24 mouse cellular contexts compared by ENCODE assay signal in genomic region chr2:58377417-58378130, GRCm38 (mm10). TPM values are rescaled to one million over a fixed set of nuclear protein-coding genes. Genes with fewer than 3 reads are reported as not detected.
DNase-seq lines count a peak whose midpoint lies in the region; ATAC-seq and TF ChIP-seq lines count a peak whose summit lies in the region.
"Had no signal": no experiment of that assay in that cellular context is flagged by ENCODE, and none has a peak within 500 bp of the region (broad histone marks: within the 10 kb centered on the region; RNA-seq: fewer than 3 reads in every experiment).

No protein-coding gene starts in this region.

- no peaks in the 10 kb centered on the region for H3K9me3 ChIP-seq in forebrain, embryonic 13.5 days (replicated peaks)
- no peaks in the 10 kb centered on the region for H3K9me3 ChIP-seq in forebrain, embryonic 12.5 days
- H3K9me3 ChIP-seq in hindbrain, embryonic 14.5 days (ENCODE audit: control insufficient read depth, low read length), result 0 out of 2 replicates have a peak, but pooled peaks cover 5% of the 10 kb centered on the region
- H3K9me3 ChIP-seq in hindbrain, embryonic 10.5 days, result no peaks in the 10 kb centered on the region
- no peaks in the 10 kb centered on the region for H3K9me3 ChIP-seq in hindbrain, postnatal 0 days (ENCODE audit: low read length)
- H3K9me3 ChIP-seq: embryonic facial prominence, embryonic 10.5 days; limb, embryonic 10.5 days; neural tube, embryonic 13.5 days had no signal

- H3K9ac ChIP-seq in forebrain, embryonic 13.5 days, result no peak overlapping the region
- no peak overlapping the region for H3K9ac ChIP-seq in forebrain, embryonic 12.5 days
- H3K9ac ChIP-seq in hindbrain, embryonic 14.5 days, result no peak overlapping the region
- H3K9ac ChIP-seq in hindbrain, postnatal 0 days (replicated peaks; ENCODE audit: low read length), result no peak overlapping the region
- H3K9ac ChIP-seq: neural tube, embryonic 13.5 days had no signal

- peak; percentile 41; the same call in 1 of the 2 replicates for ATAC-seq in forebrain, embryonic 13.5 days
- ATAC-seq in forebrain, embryonic 12.5 days (ENCODE audit: low FRiP score), result no peak; the same call in 1 of the 2 replicates
- ATAC-seq in hindbrain, embryonic 14.5 days (ENCODE audit: low FRiP score), result peak; percentile 49; the same call in 1 of the 2 replicates
- ATAC-seq in hindbrain, postnatal 0 days, result peak; percentile 71; the same call in 1 of the 2 replicates
- ATAC-seq: CD4-positive, CD25-positive, alpha-beta regulatory T cell, adult 4 months had no signal

- H3K4me2 ChIP-seq in forebrain, embryonic 13.5 days, result no peak overlapping the region
- no peak overlapping the region for H3K4me2 ChIP-seq in forebrain, embryonic 12.5 days
- H3K4me2 ChIP-seq in hindbrain, embryonic 14.5 days (replicated peaks), result no peak overlapping the region
- no peak overlapping the region for H3K4me2 ChIP-seq in hindbrain, postnatal 0 days (ENCODE audit: low read depth, low read length)
- H3K4me2 ChIP-seq: neural tube, embryonic 13.5 days had no signal

- no peak for TF ChIP-seq CTCF in hindbrain, postnatal 0 days (IDR thresholded peaks at IDR 0.05; ENCODE audit: low read depth)

- intact Hi-C loops in gastrocnemius, postnatal 36 days (cut with DNase I), result no loop called here

- WGBS in forebrain, embryonic 13.5 days, result 38% methylated on average over 9 of the region's 9 CpGs
- WGBS in forebrain, embryonic 12.5 days, result 47% methylated on average over 9 of the region's 9 CpGs
- WGBS in hindbrain, embryonic 14.5 days, result 47% methylated on average over 9 of the region's 9 CpGs
- 78% methylated on average over 9 of the region's 9 CpGs for WGBS in hindbrain, embryonic 10.5 days
- 36% methylated on average over 9 of the region's 9 CpGs for WGBS in hindbrain, postnatal 0 days

- no peak overlapping the region for H3K4me3 ChIP-seq in forebrain, embryonic 13.5 days
- no peak overlapping the region for H3K4me3 ChIP-seq in forebrain, embryonic 12.5 days (replicated peaks)
- H3K4me3 ChIP-seq in hindbrain, embryonic 14.5 days (replicated peaks; ENCODE audit: low read length), result no peak overlapping the region
- no peak overlapping the region for H3K4me3 ChIP-seq in hindbrain, embryonic 10.5 days
- no peak overlapping the region for H3K4me3 ChIP-seq in hindbrain, postnatal 0 days (ENCODE audit: low read length)
- H3K4me3 ChIP-seq: embryonic facial prominence, embryonic 10.5 days; left cerebral cortex, adult 2 months; limb, embryonic 10.5 days; myocyte; neural tube, embryonic 13.5 days had no signal

- H3K4me1 ChIP-seq in forebrain, embryonic 13.5 days, result peaks cover 36% of the 10 kb centered on the region
- H3K4me1 ChIP-seq in forebrain, embryonic 12.5 days, result 0 out of 2 replicates have a peak, but pooled peaks cover 6% of the 10 kb centered on the region
- H3K4me1 ChIP-seq in hindbrain, embryonic 14.5 days (replicated peaks; ENCODE audit: control insufficient read depth, insufficient read depth, low read length), result no peaks in the 10 kb centered on the region
- H3K4me1 ChIP-seq in hindbrain, embryonic 10.5 days (replicated peaks), result no peaks in the 10 kb centered on the region
- no peaks in the 10 kb centered on the region for H3K4me1 ChIP-seq in hindbrain, postnatal 0 days (ENCODE audit: insufficient read depth, low read length)
- H3K4me1 ChIP-seq: embryonic facial prominence, embryonic 10.5 days; limb, embryonic 10.5 days; neural tube, embryonic 13.5 days had no signal

- H3K27me3 ChIP-seq in forebrain, embryonic 13.5 days, result no peaks in the 10 kb centered on the region
- H3K27me3 ChIP-seq in forebrain, embryonic 12.5 days, result no peaks in the 10 kb centered on the region
- H3K27me3 ChIP-seq in hindbrain, embryonic 14.5 days (ENCODE audit: control insufficient read depth, insufficient read depth, low read length), result no peaks in the 10 kb centered on the region
- no peaks in the 10 kb centered on the region for H3K27me3 ChIP-seq in hindbrain, embryonic 10.5 days (ENCODE audit: insufficient read depth, poor library complexity, severe bottlenecking)
- no peaks in the 10 kb centered on the region for H3K27me3 ChIP-seq in hindbrain, postnatal 0 days (ENCODE audit: insufficient read depth, low read length)
- H3K27me3 ChIP-seq: neural tube, embryonic 13.5 days had no signal

- DNase-seq in hindbrain, embryonic 14.5 days (ENCODE audit: low spot score), result no peak
- no peak for DNase-seq in hindbrain, embryonic 10.5 days (ENCODE audit: low spot score)
- DNase-seq in hindbrain, postnatal 0 days (ENCODE audit: low spot score), result peak; percentile 13
- peak; percentile 56 for DNase-seq in retina, postnatal 1 day
- no peak for DNase-seq in gastrocnemius, postnatal 36 days
- DNase-seq: adrenal gland, postnatal 25 days; cerebellum, adult 9-11 months; kidney, adult 8-10 months; kidney, postnatal 10 days; liver; lung, postnatal 4 days; right cerebral cortex, adult 18-20 months; thymus, adult 2 months; thymus, postnatal 4 days had no signal

- H3K36me3 ChIP-seq in forebrain, embryonic 13.5 days (ENCODE audit: poor library complexity, severe bottlenecking), result no peaks in the 10 kb centered on the region
- no peaks in the 10 kb centered on the region for H3K36me3 ChIP-seq in forebrain, embryonic 12.5 days (replicated peaks)
- H3K36me3 ChIP-seq in hindbrain, embryonic 14.5 days (replicated peaks; ENCODE audit: control insufficient read depth, insufficient read depth), result no peaks in the 10 kb centered on the region
- no peaks in the 10 kb centered on the region for H3K36me3 ChIP-seq in hindbrain, embryonic 10.5 days
- H3K36me3 ChIP-seq in hindbrain, postnatal 0 days (ENCODE audit: insufficient read depth, low read length), result no peaks in the 10 kb centered on the region
- H3K36me3 ChIP-seq: embryonic facial prominence, embryonic 10.5 days; limb, embryonic 10.5 days had no signal

- no peak overlapping the region for H3K27ac ChIP-seq in forebrain, embryonic 13.5 days
- no peak overlapping the region for H3K27ac ChIP-seq in forebrain, embryonic 12.5 days
- no peak overlapping the region for H3K27ac ChIP-seq in hindbrain, embryonic 14.5 days
- no peak overlapping the region for H3K27ac ChIP-seq in hindbrain, embryonic 10.5 days
- peak overlapping the region; percentile 20; the same call in 1 of the 2 replicates for H3K27ac ChIP-seq in hindbrain, postnatal 0 days
- H3K27ac ChIP-seq: embryonic facial prominence, embryonic 10.5 days; left cerebral cortex, adult 2 months; limb, embryonic 10.5 days; neural tube, embryonic 13.5 days; stomach, postnatal 0 days had no signal

RNA-seq across cellular contexts. Expression of gene Acvr1c, which starts 19.9 kb away (rescaled TPM):
- polyA plus RNA-seq in forebrain, embryonic 13.5 days (2015; fragmentation: Nextera tagmentation; extraction: Ambion mirVana), result 0.57 and 0.88 TPM in 2 replicates
- polyA plus RNA-seq in forebrain, embryonic 12.5 days (2016; fragmentation: Nextera tagmentation; extraction: Ambion mirVana), result 0.23 and 1.1 TPM in 2 replicates
- polyA plus RNA-seq in hindbrain, embryonic 14.5 days (2014; fragmentation: Nextera tagmentation; extraction: Ambion mirVana), result 0.58 and 0.63 TPM in 2 replicates
- 0.09 and 0.43 TPM in 2 replicates for polyA plus RNA-seq in hindbrain, embryonic 10.5 days (2016; fragmentation: Nextera tagmentation; extraction: Ambion mirVana)
- total RNA-seq in hindbrain, postnatal 0 days (2014; rRNA removed), result 0.31 and 0.50 TPM in 2 replicates
- 0.23 and 0.59 TPM in 2 replicates for polyA plus RNA-seq in hindbrain, postnatal 0 days (2015; fragmentation: Nextera tagmentation; extraction: Ambion mirVana)
- under 1 TPM; 0.31 to 0.72 TPM for total RNA-seq in gastrocnemius, postnatal 36 days (2021)
- total RNA-seq: megakaryocyte-erythroid progenitor cell, adult 5-6 weeks had no signal
- polyA plus RNA-seq: myocyte had no signal

Comparison
In these comparisons a context has a peak if more than half of its experiments do, and no peak if none do; other contexts are left out.
1. DNase-seq: peak in hindbrain, postnatal 0 days (single experiment) and retina, postnatal 1 day (single experiment); none in hindbrain, embryonic 14.5 days (single experiment), hindbrain, embryonic 10.5 days (single experiment) and gastrocnemius, postnatal 36 days (0 of 2).